Mouse (Mus musculus) layer of hippocampus, adult 18-20 months (tissue): ENCODE data around the gene Aimp2. TPM values are rescaled to one million over a fixed set of nuclear protein-coding genes. Genes with fewer than 3 reads are reported as not detected.

Experiments
- DNase-seq, 2 experiments: peaks; one replicate each; pipeline ENCODE4 v3.0.0; 2022; ENCODE audit warnings: low spot score in 2 of 2
- total RNA-seq, 2 experiments: library from RNA; stranded (reverse); gene quantifications; 2 replicates each; pipeline ENCODE4 v1.2.3; 2021

The Aimp2 gene
- total RNA-seq, 2 experiments from 2014 or later, result 31.8 to 32.8 TPM

DNA sequence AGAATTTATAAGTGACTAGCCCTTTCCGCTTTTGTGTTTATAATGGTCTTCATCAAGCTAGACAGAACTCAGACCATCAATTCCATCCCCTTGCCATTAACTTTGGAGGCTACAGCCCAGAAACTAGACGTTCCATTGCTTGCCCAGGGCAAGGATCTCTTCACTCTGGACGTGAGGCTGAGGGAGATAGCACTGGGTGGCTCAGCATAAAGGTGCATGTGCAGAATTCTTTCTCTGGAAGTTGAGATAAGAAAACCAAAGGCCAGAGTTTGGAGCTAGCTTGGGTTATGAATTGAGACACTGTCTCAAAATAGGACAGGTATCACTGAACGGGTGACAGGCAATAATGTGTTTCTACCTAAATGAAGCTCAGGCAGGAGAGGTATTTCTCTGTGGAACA is 5.8 kb downstream of the Aimp2 start:
- DNase-seq, result no peak

DNA sequence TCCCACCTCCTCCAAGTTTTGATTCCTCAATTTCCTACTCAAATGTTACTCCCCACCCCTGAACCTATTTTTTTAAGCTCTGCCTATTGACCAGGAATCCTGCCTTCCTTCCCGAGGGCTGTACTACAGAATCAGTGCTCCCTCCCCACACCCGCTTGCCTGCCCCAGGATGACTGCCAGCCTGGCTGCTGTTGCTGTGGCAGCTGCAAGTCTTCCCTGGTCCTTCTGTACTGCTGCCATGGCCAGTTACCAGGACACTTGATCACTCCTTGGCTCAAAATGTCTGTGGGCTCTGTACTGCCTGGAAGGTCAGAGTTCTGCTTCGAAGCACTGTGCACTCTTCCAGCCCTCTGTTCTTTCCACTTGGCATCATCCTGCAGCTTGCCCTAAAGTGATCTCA is 7.5 kb downstream of the Aimp2 start:
- DNase-seq, result peak in 1 of 2 experiments; percentile 25

GRCm38 (mm10) chr5:143897635-143898330 is 11.9 kb downstream of the Aimp2 start, which contains the start of gene Ankrd61:
Gene Ankrd61 (minus strand): TSS chr5:143897685.
- DNase-seq, result no peak

GRCm38 (mm10) chr5:143893396-143893795 is 16.3 kb downstream of the Aimp2 start:
- DNase-seq, result peak in 1 of 2 experiments; percentile 15

GRCm38 (mm10) chr5:143892255-143892886 is 17.3 kb downstream of the Aimp2 start:
- peak in 1 of 2 experiments; percentile 50 for DNase-seq

GRCm38 (mm10) chr5:143890741-143891140 is 18.9 kb downstream of the Aimp2 start:
- no peak for DNase-seq

GRCm38 (mm10) chr5:143885274-143885673 is 24.4 kb downstream of the Aimp2 start:
- no peak for DNase-seq

- no peak for DNase-seq
Observed at GRCm38 (mm10) chr5:143874571-143874970, 35.1 kb downstream of the Aimp2 start.

- DNase-seq, result no peak
Observed at GRCm38 (mm10) chr5:143871547-143872169, 38.0 kb downstream of the Aimp2 start.

Other genes starting within 250 kb of the Aimp2 start
- gene Usp42, start 177.6 kb downstream of the Aimp2 start, total RNA-seq, result 10 to 100 TPM; 20.7 to 21.3 TPM
- 10 to 100 TPM; 43.2 to 43.7 TPM for gene Eif2ak1, start 92.1 kb downstream of the Aimp2 start, total RNA-seq
- gene Ankrd61, start 12.2 kb downstream of the Aimp2 start, total RNA-seq, result not detected
- gene Pms2, start 117 bp upstream of the Aimp2 start, total RNA-seq, result 10 to 100 TPM; 13.5 to 14.0 TPM
- 1 to 10 TPM; 1.6 TPM for gene Gm42421, start 18.3 kb upstream of the Aimp2 start, total RNA-seq
- 1 to 10 TPM; 2.5 to 2.8 TPM for gene Rsph10b, start 23.2 kb upstream of the Aimp2 start, total RNA-seq
- 10 to 100 TPM; 33.8 to 33.9 TPM for gene Ccz1, start 105.0 kb upstream of the Aimp2 start, total RNA-seq
- not detected for gene Ocm, start 116.8 kb upstream of the Aimp2 start, total RNA-seq
- gene Lmtk2, start 190.6 kb upstream of the Aimp2 start, total RNA-seq, result 10 to 100 TPM; 94.4 to 98.9 TPM